Mouse (Mus musculus): ENCODE data around the gene Erc2. TPM values are rescaled to one million over a fixed set of nuclear protein-coding genes. Genes with fewer than 3 reads are reported as not detected.

Erc2 gene
- polyA plus RNA-seq, 1 experiment from 2014 or later: 1.4 TPM

DNA sequence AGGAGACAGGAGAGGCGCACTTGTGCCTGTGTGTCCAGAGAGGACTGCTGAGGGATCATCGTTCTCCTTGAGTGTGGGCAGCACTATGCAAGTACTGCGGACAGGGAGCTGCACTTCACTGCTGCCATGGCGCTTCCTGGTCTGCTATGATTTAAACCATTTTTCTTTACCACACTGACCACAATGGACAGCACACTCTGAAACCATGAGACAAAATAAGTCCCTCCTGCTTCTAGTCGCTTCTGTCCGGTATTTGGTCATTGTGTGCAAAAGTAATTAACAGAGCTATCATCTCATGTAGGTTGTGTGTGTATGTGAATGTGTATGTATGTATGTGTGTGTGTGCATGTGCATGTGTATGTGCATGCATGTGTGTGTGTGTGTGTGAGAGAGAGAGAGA is 200.3 kb downstream of the Erc2 start:
- H3K36me3 ChIP-seq (ENCODE audit: control insufficient read depth, insufficient read depth): no peaks in the 10 kb centered on the region
- ATAC-seq (ENCODE audit: low read depth): no peak
- H3K9ac ChIP-seq (ENCODE audit: low read depth, low read length): no peak overlapping the region
- H3K4me3 ChIP-seq (ENCODE audit: low read depth, low read length): no peak overlapping the region
- no peaks in the 10 kb centered on the region for H3K27me3 ChIP-seq (ENCODE audit: control insufficient read depth, insufficient read depth, low read depth, low read length)
- H3K9me3 ChIP-seq (replicated peaks; ENCODE audit: control insufficient read depth, low read length): no peaks in the 10 kb centered on the region
- WGBS (ENCODE audit: insufficient replicate concordance): 65% methylated on average over 6 of the region's 6 CpGs
- H3K4me2 ChIP-seq (ENCODE audit: low read depth, low read length): no peak overlapping the region
- no peak overlapping the region for H3K27ac ChIP-seq (ENCODE audit: low read length)
- no peaks in the 10 kb centered on the region for H3K4me1 ChIP-seq (ENCODE audit: control insufficient read depth, low read depth, low read length)

DNA sequence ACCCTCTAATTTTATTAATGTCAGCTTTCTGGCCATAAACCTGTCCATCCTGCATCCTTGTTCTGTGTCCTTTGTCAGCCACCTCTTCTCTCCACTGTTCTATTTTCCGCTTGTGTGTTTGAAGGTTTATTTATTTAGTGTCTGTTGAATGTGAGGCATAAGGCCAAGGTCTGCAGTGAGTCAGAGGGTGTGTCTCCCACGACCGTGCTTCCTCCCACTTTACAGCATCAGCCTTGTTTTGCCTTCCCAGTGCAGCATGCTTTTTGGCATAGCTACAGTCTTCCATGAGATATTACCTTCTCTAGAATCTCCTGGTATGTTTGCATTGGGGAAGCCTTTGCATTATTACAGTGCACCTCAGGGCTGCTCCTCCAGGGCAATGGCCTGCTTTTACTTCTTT is 200.8 kb downstream of the Erc2 start:
- Histone ChIP-seq H3K4me1 (ENCODE audit: control insufficient read depth, low read depth, low read length) (no peaks in the 10 kb centered on the region), H3K27ac (ENCODE audit: low read length) (no peak overlapping the region), H3K36me3 (ENCODE audit: control insufficient read depth, insufficient read depth) (no peaks in the 10 kb centered on the region), H3K4me2 (ENCODE audit: low read depth, low read length) (no peak overlapping the region), H3K9me3 (replicated peaks; ENCODE audit: control insufficient read depth, low read length) (no peaks in the 10 kb centered on the region), H3K4me3 (ENCODE audit: low read depth, low read length) (no peak overlapping the region), H3K27me3 (ENCODE audit: control insufficient read depth, insufficient read depth, low read depth, low read length) (no peaks in the 10 kb centered on the region), H3K9ac (ENCODE audit: low read depth, low read length) (no peak overlapping the region)
- ATAC-seq (ENCODE audit: low read depth): no peak
- WGBS (ENCODE audit: insufficient replicate concordance): 36% methylated on average over 3 of the region's 3 CpGs

DNA sequence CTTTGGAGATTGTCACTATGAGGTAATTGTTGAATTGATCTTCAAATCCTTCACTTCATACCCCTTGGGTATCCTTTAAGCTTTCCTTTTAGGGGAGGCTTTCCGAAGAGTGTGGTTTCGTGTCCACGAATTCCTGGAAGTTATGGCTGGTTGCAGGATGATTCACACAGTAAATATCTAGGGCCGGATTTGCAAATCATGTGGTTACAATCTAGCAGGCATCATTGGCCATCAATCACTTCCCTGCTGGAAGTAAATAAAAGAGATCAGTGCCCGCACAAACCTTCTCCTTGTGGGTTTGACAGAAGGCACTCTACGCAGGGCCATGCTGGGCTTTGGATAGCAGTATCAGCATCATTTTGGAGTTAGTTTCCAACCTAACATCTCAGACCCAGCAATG is 201.7 kb downstream of the Erc2 start:
- no peaks in the 10 kb centered on the region for H3K27me3 ChIP-seq (ENCODE audit: control insufficient read depth, insufficient read depth, low read depth, low read length)
- no peaks in the 10 kb centered on the region for H3K36me3 ChIP-seq (ENCODE audit: control insufficient read depth, insufficient read depth)
- H3K9me3 ChIP-seq (replicated peaks; ENCODE audit: control insufficient read depth, low read length): no peaks in the 10 kb centered on the region
- H3K4me3 ChIP-seq (ENCODE audit: low read depth, low read length): no peak overlapping the region
- no peak overlapping the region for H3K9ac ChIP-seq (ENCODE audit: low read depth, low read length)
- WGBS (ENCODE audit: insufficient replicate concordance): 64% methylated on average over 6 of the region's 6 CpGs
- H3K4me2 ChIP-seq (ENCODE audit: low read depth, low read length): no peak overlapping the region
- no peaks in the 10 kb centered on the region for H3K4me1 ChIP-seq (ENCODE audit: control insufficient read depth, low read depth, low read length)
- no peak overlapping the region for H3K27ac ChIP-seq (ENCODE audit: low read length)
- ATAC-seq (ENCODE audit: low read depth): no peak

DNA sequence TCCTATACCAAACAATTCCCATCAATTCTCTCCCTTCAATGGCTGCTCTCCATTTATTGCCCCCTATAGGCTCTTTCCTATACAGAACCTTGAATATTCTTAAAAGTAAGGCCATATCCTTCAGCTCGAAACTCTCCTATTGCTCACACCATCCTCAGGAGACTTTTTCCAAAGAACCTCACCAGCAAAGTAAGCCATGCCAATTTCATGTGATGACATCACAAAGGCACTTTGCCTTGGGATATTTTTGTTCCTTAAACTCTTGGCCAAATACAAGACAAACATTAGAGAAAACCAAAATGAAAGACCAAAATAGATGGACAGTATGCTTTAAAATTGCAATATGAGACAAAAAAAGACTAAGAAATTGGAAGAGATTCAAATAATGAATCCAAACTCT is 204.6 kb downstream of the Erc2 start:
- Histone ChIP-seq H3K27ac (ENCODE audit: low read length) (no peak overlapping the region), H3K9ac (ENCODE audit: low read depth, low read length) (no peak overlapping the region), H3K4me3 (ENCODE audit: low read depth, low read length) (no peak overlapping the region), H3K4me1 (ENCODE audit: control insufficient read depth, low read depth, low read length) (no peaks in the 10 kb centered on the region), H3K4me2 (ENCODE audit: low read depth, low read length) (no peak overlapping the region), H3K9me3 (replicated peaks; ENCODE audit: control insufficient read depth, low read length) (no peaks in the 10 kb centered on the region), H3K27me3 (ENCODE audit: control insufficient read depth, insufficient read depth, low read depth, low read length) (no peaks in the 10 kb centered on the region), H3K36me3 (ENCODE audit: control insufficient read depth, insufficient read depth) (no peaks in the 10 kb centered on the region)
- WGBS (ENCODE audit: insufficient replicate concordance): 50% methylated on average over 1 of the region's 1 CpGs
- no peak for ATAC-seq (ENCODE audit: low read depth)

DNA sequence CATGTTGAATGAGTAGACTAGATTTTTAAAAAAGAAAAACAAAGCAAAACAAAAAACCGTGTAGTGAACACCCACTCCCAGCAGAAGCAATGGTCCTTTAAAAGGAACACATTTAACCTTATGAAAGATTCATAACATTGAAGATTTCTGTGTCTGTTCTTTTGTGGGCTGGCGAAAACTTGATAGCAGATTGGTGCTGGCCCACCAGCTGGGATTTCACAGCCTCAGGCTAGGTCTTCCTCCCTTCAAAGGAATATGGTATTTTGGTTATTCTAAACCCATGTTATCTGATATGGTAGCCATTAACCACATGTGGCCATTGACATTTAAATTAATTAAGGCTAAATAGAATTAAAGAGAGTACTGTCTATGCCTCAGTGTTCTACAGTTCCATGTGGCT is 205.9 kb downstream of the Erc2 start:
- Histone ChIP-seq H3K9me3 (replicated peaks; ENCODE audit: control insufficient read depth, low read length) (no peaks in the 10 kb centered on the region), H3K36me3 (ENCODE audit: control insufficient read depth, insufficient read depth) (no peaks in the 10 kb centered on the region), H3K4me1 (ENCODE audit: control insufficient read depth, low read depth, low read length) (no peaks in the 10 kb centered on the region), H3K27ac (ENCODE audit: low read length) (no peak overlapping the region), H3K4me3 (ENCODE audit: low read depth, low read length) (no peak overlapping the region), H3K4me2 (ENCODE audit: low read depth, low read length) (no peak overlapping the region), H3K9ac (ENCODE audit: low read depth, low read length) (no peak overlapping the region), H3K27me3 (ENCODE audit: control insufficient read depth, insufficient read depth, low read depth, low read length) (no peaks in the 10 kb centered on the region)
- ATAC-seq (ENCODE audit: low read depth): no peak
- 37% methylated on average over 2 of the region's 2 CpGs for WGBS (ENCODE audit: insufficient replicate concordance)

DNA sequence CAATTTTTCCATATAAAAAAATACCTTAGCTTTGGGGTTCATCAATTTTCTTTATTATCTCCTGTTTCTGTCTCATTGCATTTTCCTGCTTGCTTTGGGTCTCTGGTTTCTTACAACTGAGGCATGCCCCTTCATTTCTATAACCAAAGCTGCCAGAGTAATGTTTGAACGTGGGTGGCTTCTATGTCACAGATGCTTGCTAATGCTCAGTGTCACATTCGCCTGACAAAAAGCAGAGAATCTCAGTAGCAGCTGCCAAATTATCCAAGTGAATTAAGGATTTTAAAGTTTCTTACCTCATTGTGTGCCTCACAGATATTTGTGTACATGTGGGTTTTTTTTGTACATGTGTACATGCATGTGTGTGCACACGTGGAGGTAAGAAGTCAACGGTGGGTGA is 210.0 kb downstream of the Erc2 start:
- WGBS (ENCODE audit: insufficient replicate concordance): 65% methylated on average over 4 of the region's 4 CpGs
- no peaks in the 10 kb centered on the region for H3K27me3 ChIP-seq (ENCODE audit: control insufficient read depth, insufficient read depth, low read depth, low read length)
- no peak overlapping the region for H3K4me2 ChIP-seq (ENCODE audit: low read depth, low read length)
- no peak overlapping the region for H3K27ac ChIP-seq (ENCODE audit: low read length)
- no peaks in the 10 kb centered on the region for H3K36me3 ChIP-seq (ENCODE audit: control insufficient read depth, insufficient read depth)
- H3K9ac ChIP-seq (ENCODE audit: low read depth, low read length): no peak overlapping the region
- no peaks in the 10 kb centered on the region for H3K4me1 ChIP-seq (ENCODE audit: control insufficient read depth, low read depth, low read length)
- no peak overlapping the region for H3K4me3 ChIP-seq (ENCODE audit: low read depth, low read length)
- no peak for ATAC-seq (ENCODE audit: low read depth)
- no peaks in the 10 kb centered on the region for H3K9me3 ChIP-seq (replicated peaks; ENCODE audit: control insufficient read depth, low read length)

DNA sequence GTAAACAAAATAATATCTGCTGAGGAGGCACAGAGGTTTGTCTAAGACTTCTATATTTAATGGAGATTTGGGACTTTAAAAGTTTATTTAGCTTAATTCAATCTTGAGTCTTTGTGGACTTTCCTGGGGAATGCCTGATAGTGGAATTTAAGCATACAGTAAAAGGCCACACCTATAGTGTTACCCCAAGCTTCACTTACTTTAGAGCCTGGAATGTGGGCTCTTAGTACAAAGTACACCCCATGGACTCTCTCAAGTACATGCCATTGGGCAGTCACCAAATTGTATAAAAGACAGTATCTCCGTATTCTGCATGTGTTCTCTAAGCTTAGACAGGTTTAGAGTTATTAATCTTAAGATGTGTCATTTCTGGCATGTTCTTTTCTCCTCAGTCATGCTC is 213.1 kb downstream of the Erc2 start:
- H3K27me3 ChIP-seq (ENCODE audit: control insufficient read depth, insufficient read depth, low read depth, low read length): no peaks in the 10 kb centered on the region
- no peak for ATAC-seq (ENCODE audit: low read depth)
- no peak overlapping the region for H3K27ac ChIP-seq (ENCODE audit: low read length)
- H3K4me1 ChIP-seq (ENCODE audit: control insufficient read depth, low read depth, low read length): no peaks in the 10 kb centered on the region
- H3K4me2 ChIP-seq (ENCODE audit: low read depth, low read length): no peak overlapping the region
- no peak overlapping the region for H3K4me3 ChIP-seq (ENCODE audit: low read depth, low read length)
- WGBS (ENCODE audit: insufficient replicate concordance): 44% methylated on average over 1 of the region's 1 CpGs
- no peak overlapping the region for H3K9ac ChIP-seq (ENCODE audit: low read depth, low read length)
- H3K9me3 ChIP-seq (replicated peaks; ENCODE audit: control insufficient read depth, low read length): no peaks in the 10 kb centered on the region
- no peaks in the 10 kb centered on the region for H3K36me3 ChIP-seq (ENCODE audit: control insufficient read depth, insufficient read depth)

DNA sequence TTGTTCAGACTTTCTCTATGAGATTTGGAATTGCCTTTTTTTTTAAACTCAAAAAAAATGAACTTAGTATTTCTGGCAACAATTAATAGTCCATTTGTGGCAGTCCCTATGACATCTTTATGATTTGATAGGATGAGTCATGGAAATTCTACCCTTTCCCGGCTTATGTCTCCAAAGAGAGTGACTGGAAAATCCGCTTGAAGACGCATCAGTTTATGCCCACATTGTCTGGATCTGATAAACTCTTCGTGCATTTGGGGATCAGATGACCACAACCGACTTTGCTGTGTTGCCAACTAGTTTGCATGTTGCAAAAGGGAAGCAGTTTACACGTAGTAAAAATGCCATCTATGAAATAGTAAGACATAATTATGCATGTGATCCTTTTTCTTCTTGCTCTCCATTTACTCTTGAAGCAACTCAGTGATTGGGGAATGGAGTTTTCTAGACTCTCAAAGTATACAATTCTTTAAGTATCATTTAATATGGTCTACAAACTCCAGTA is 215.4 kb downstream of the Erc2 start:
- Histone ChIP-seq H3K4me3 (ENCODE audit: low read depth, low read length) (no peak overlapping the region), H3K27ac (ENCODE audit: low read length) (no peak overlapping the region), H3K27me3 (ENCODE audit: control insufficient read depth, insufficient read depth, low read depth, low read length) (no peaks in the 10 kb centered on the region), H3K4me2 (ENCODE audit: low read depth, low read length) (no peak overlapping the region), H3K9me3 (replicated peaks; ENCODE audit: control insufficient read depth, low read length) (no peaks in the 10 kb centered on the region), H3K36me3 (ENCODE audit: control insufficient read depth, insufficient read depth) (no peaks in the 10 kb centered on the region), H3K4me1 (ENCODE audit: control insufficient read depth, low read depth, low read length) (no peaks in the 10 kb centered on the region), H3K9ac (ENCODE audit: low read depth, low read length) (no peak overlapping the region)
- WGBS (ENCODE audit: insufficient replicate concordance): 54% methylated on average over 6 of the region's 6 CpGs
- ATAC-seq (ENCODE audit: low read depth): no peak

DNA sequence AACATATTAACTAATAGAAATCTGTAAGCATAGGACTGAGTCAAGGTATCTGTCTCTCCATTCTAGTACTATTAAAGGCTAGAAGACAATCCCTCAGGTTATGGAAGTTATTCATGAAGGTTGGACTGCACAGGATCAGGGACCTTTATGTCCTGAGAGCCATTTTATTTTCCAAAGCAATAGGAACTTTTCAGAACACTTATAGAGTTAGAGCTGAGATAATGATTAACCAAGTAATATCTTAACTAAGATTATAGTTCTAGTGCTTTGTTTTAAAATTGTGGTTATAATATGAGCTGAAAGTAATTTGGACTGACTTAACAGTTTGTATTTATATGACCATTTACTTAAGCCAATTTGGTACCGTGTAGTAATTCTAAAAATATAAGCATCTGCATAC is 217.9 kb downstream of the Erc2 start:
- Histone ChIP-seq H3K4me1 (ENCODE audit: control insufficient read depth, low read depth, low read length) (no peaks in the 10 kb centered on the region), H3K9ac (ENCODE audit: low read depth, low read length) (no peak overlapping the region), H3K36me3 (ENCODE audit: control insufficient read depth, insufficient read depth) (no peaks in the 10 kb centered on the region), H3K4me2 (ENCODE audit: low read depth, low read length) (no peak overlapping the region), H3K9me3 (replicated peaks; ENCODE audit: control insufficient read depth, low read length) (no peaks in the 10 kb centered on the region), H3K27me3 (ENCODE audit: control insufficient read depth, insufficient read depth, low read depth, low read length) (no peaks in the 10 kb centered on the region), H3K27ac (ENCODE audit: low read length) (no peak overlapping the region), H3K4me3 (ENCODE audit: low read depth, low read length) (no peak overlapping the region)
- no peak for ATAC-seq (ENCODE audit: low read depth)
- WGBS (ENCODE audit: insufficient replicate concordance): 70% methylated on average over 1 of the region's 1 CpGs

DNA sequence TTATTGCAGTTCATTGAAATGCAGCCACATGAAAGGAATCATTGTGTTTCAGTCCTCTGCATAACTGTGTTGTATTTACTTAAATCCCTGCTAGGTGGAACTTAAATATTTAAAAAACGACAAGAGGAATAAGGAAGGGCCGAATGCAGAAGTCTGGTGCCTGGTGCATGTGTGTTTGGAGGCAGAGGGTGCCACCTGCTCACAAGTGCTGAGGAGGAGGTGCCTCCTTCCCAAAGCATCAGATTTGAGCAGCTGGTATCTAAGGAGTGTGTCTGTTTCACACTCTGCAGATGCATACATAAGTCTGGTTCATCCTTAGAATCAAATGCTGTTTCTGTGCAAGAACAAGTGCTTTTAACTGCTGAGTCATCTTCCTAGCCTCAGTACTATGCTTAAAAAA is 224.6 kb downstream of the Erc2 start:
- Histone ChIP-seq H3K36me3 (ENCODE audit: control insufficient read depth, insufficient read depth) (no peaks in the 10 kb centered on the region), H3K9me3 (replicated peaks; ENCODE audit: control insufficient read depth, low read length) (no peaks in the 10 kb centered on the region), H3K27ac (ENCODE audit: low read length) (no peak overlapping the region), H3K4me1 (ENCODE audit: control insufficient read depth, low read depth, low read length) (no peaks in the 10 kb centered on the region), H3K4me2 (ENCODE audit: low read depth, low read length) (no peak overlapping the region), H3K27me3 (ENCODE audit: control insufficient read depth, insufficient read depth, low read depth, low read length) (no peaks in the 10 kb centered on the region), H3K9ac (ENCODE audit: low read depth, low read length) (no peak overlapping the region), H3K4me3 (ENCODE audit: low read depth, low read length) (no peak overlapping the region)
- ATAC-seq (ENCODE audit: low read depth): no peak
- WGBS (ENCODE audit: insufficient replicate concordance): 35% methylated on average over 2 of the region's 2 CpGs
